Mouse (Mus musculus) embryonic fibroblast, embryonic 13.5 days (primary cell): ENCODE data around the gene Cped1. TPM values are rescaled to one million over a fixed set of nuclear protein-coding genes. Genes with fewer than 3 reads are reported as not detected.

Experiments used
- H3K27ac ChIP-seq: 2 replicates; pipeline ENCODE4 v1.5.1; 2012; ENCODE audit warnings: low read length, control low read depth, inconsistent platforms; ENCODE audit not compliant: insufficient read depth
- H3K4me1 ChIP-seq: 2 replicates; pipeline ENCODE4 v1.6.1; 2011; ENCODE audit warnings: low read length; ENCODE audit not compliant: control insufficient read depth, insufficient read depth
- H3K4me3 ChIP-seq: 2 replicates; pipeline ENCODE4 v1.5.1; 2011; ENCODE audit warnings: mild to moderate bottlenecking, control low read depth, low read length; ENCODE audit not compliant: insufficient read depth
- CTCF ChIP-seq: IDR thresholded peaks from 2 replicates; pipeline ENCODE4 v1.5.1; 2011; ENCODE audit warnings: mild to moderate bottlenecking, control low read depth, low read length, moderate library complexity, borderline replicate concordance; ENCODE audit not compliant: insufficient read depth
- POLR2A ChIP-seq: IDR thresholded peaks from 2 replicates; pipeline ENCODE4 v1.6.1; 2011; ENCODE audit warnings: low read depth, mild to moderate bottlenecking, control low read depth, low read length, moderate library complexity
- polyA plus RNA-seq: library from polyadenylated mRNA; stranded (reverse); fragments of >200 nt; gene quantifications from 2 replicates; pipeline ENCODE4 v1.2.4, GENCODE M21; 2011; ENCODE audit warnings: low read depth; ENCODE audit not compliant: missing spikeins, insufficient read length

Cped1 gene
- polyA plus RNA-seq, 1 experiment = 34.4 TPM

DNA sequence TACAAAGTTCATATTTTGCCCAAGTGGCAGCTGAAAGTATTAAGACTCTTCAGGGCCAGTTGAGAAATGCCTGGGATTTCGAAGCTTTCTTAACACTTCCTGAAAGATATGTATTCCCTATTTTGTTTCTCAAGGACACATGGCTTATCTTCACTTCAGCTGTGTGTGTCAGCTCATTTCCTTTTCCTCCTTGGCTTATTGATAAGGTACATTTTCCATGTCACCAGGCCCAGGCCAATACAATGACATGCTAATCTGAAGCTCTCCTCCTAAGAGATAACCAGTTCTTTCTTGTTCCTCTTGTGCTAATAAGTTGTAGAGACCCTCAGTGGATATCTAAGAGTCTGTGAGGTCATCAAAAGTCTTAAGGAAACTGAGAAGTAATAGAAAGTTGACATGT lies 4.6 kb upstream of the Cped1 start:
- Histone ChIP-seq H3K4me1 (peaks cover 2% of the 10 kb centered on the region; the same call in 1 of the 2 replicates), H3K27ac (no peak overlapping the region), H3K4me3 (no peak overlapping the region)
- TF ChIP-seq CTCF = no peak
- no peak for TF ChIP-seq POLR2A

GRCm38 (mm10) chr6:21984990-21985731 lies 555 bp upstream of the Cped1 start:
- TF ChIP-seq POLR2A = no peak
- TF ChIP-seq CTCF = no peak
- H3K4me3 ChIP-seq = peak overlapping the region; percentile 50

GRCm38 (mm10) chr6:21986660-21987331 lies 1.1 kb downstream of the Cped1 start:
- Histone ChIP-seq H3K4me3 (peak overlapping the region; percentile 50), H3K4me1 (peaks cover 12% of the 10 kb centered on the region), H3K27ac (peak overlapping the region; percentile 85)
- TF ChIP-seq POLR2A (no peak; the same call in 1 of the 2 replicates), CTCF (no peak)

More at GRCm38 (mm10) chr6:21984990-21985731, 555 bp upstream of the Cped1 start:
- Histone ChIP-seq H3K27ac (peak overlapping the region; percentile 85), H3K4me1 (peaks cover 8% of the 10 kb centered on the region)

GRCm38 (mm10) chr6:21987554-21987953 lies 1.8 kb downstream of the Cped1 start:
- H3K27ac ChIP-seq = peak overlapping the region; percentile 55; the same call in 1 of the 2 replicates
- TF ChIP-seq POLR2A (no peak), CTCF (no peak)
- peak overlapping the region; percentile 35 for H3K4me3 ChIP-seq
- H3K4me1 ChIP-seq = peaks cover 12% of the 10 kb centered on the region

DNA sequence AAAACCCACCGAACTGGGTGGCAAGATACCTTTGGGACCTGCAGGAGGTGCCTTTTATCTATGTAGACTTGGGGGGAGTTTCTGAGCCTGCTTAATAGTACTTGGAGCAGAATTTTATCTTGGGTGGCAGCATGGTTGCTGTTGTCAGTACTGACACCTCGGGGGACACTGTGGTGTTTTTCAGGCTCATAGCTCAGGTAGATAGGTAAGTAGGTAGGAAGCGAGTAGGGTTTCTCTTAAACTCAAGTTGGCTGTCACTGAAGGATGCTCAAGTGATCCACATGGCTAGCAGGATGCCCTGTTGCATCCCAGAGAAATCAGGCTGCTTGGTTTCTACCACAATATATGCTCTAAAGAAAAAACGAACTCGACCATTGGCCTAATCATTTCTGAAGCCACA lies 2.6 kb downstream of the Cped1 start:
- TF ChIP-seq CTCF (no peak), POLR2A (no peak)

DNA sequence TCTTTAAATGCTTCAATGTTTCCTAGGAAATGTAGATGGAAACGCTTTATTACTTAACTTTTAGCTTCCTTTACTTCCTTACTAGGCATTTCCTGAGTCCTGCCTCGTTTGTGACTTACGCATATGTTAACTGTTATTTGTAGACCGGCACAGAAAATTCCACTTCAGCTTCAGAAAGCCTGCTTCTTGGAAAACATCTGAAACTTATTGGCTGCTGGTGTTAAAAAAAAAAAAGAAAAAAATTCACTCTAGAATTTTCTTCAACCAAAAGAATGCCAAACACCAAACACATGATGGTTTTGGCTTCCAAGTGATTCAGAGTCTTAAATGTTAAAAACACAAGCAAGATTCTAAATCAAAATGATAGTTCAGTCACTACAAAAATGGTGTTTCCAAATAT lies 3.4 kb downstream of the Cped1 start:
- TF ChIP-seq POLR2A (no peak), CTCF (no peak)
- H3K4me3 ChIP-seq = no peak overlapping the region
- peaks cover 12% of the 10 kb centered on the region for H3K4me1 ChIP-seq
- peak overlapping the region; percentile 98 for H3K27ac ChIP-seq

More for the DNA sequence above, 2.6 kb downstream of the Cped1 start:
- Histone ChIP-seq H3K4me3 (peak overlapping the region; percentile 22; the same call in 1 of the 2 replicates), H3K4me1 (peaks cover 12% of the 10 kb centered on the region), H3K27ac (peak overlapping the region; percentile 98)

GRCm38 (mm10) chr6:21990181-21991135 lies 4.7 kb downstream of the Cped1 start:
- peaks cover 10% of the 10 kb centered on the region for H3K4me1 ChIP-seq

GRCm38 (mm10) chr6:21991151-21991550 lies 5.4 kb downstream of the Cped1 start:
- no peak for TF ChIP-seq POLR2A
- TF ChIP-seq CTCF = no peak
- no peak overlapping the region for H3K4me3 ChIP-seq
- peaks cover 10% of the 10 kb centered on the region for H3K4me1 ChIP-seq
- peak overlapping the region; percentile 78 for H3K27ac ChIP-seq

More at GRCm38 (mm10) chr6:21990181-21991135, 4.7 kb downstream of the Cped1 start:
- Histone ChIP-seq H3K4me3 (no peak overlapping the region), H3K27ac (peak overlapping the region; percentile 78)
- TF ChIP-seq CTCF = no peak
- TF ChIP-seq POLR2A = no peak

DNA sequence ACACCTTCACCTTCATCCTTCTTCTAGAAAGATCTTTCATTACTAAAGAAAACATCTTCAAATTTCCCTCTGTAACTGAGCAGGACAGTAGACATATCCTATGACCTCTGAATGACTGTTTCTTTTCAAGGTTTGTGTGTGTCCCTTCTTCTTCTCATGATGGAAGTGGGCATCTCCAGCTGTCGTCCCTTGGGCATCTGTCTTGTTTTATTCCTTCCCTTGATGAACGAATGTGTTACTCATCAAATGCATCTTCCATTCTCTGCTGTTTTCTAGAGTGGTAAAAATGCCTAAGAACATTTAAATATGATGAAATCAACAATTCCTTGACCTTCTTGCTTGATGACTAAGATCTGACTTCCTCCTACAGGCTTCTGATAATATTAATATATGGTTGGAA lies 7.4 kb downstream of the Cped1 start:
- H3K27ac ChIP-seq = peak overlapping the region; percentile 43
- no peak for TF ChIP-seq POLR2A
- H3K4me3 ChIP-seq = no peak overlapping the region
- peaks cover 11% of the 10 kb centered on the region for H3K4me1 ChIP-seq

- Histone ChIP-seq H3K4me3 (no peak overlapping the region), H3K27ac (peak overlapping the region; percentile 69), H3K4me1 (peaks cover 8% of the 10 kb centered on the region)
- TF ChIP-seq POLR2A (no peak), CTCF (no peak)
Measured at GRCm38 (mm10) chr6:21998131-21998530, 12.4 kb downstream of the Cped1 start.
